22 mouse cellular contexts compared by ENCODE assay signal in genomic region chr4:150880364-150880763, GRCm38 (mm10).
"Had no signal": no experiment of that assay in that cellular context is flagged by ENCODE, and none has a peak within 500 bp of the region (broad histone marks: within the 10 kb centered on the region; RNA-seq: fewer than 3 reads in every experiment).

No protein-coding gene starts in this region.

- H3K4me3 ChIP-seq: layer of hippocampus, adult 2 months; limb, embryonic 10.5 days; limb, embryonic 13.5 days; liver, embryonic 12.5 days; liver, embryonic 15.5 days; lung, embryonic 15.5 days; neural tube, embryonic 13.5 days; stomach, embryonic 15.5 days had no signal

- H3K36me3 ChIP-seq: liver, embryonic 12.5 days; liver, embryonic 15.5 days; lung, embryonic 15.5 days; stomach, embryonic 15.5 days had no signal

- H3K9ac ChIP-seq: limb, embryonic 13.5 days; liver, embryonic 12.5 days; liver, embryonic 15.5 days; lung, embryonic 15.5 days; neural tube, embryonic 13.5 days; stomach, embryonic 15.5 days had no signal

- H3K27ac ChIP-seq: kidney, postnatal 0 days; layer of hippocampus, adult 2 months; limb, embryonic 10.5 days; limb, embryonic 13.5 days; liver, embryonic 12.5 days; liver, embryonic 15.5 days; lung, embryonic 15.5 days; neural tube, embryonic 13.5 days; stomach, embryonic 15.5 days had no signal

- H3K27me3 ChIP-seq: limb, embryonic 13.5 days; liver, embryonic 12.5 days; liver, embryonic 15.5 days; lung, embryonic 15.5 days; neural tube, embryonic 13.5 days; stomach, embryonic 15.5 days had no signal

- DNase-seq: kidney, adult 2 months; kidney, postnatal 25 days; layer of hippocampus, adult 9-11 months; liver; lung, adult 18-20 months; lung, postnatal 10 days; lung, postnatal 36 days; midbrain, embryonic 14.5 days; retina, postnatal 1 day; right cerebral cortex, postnatal 25 days; spleen, adult 18-20 months; thymus, postnatal 25 days had no signal

- ATAC-seq: liver, embryonic 12.5 days had no signal

- H3K4me1 ChIP-seq: limb, embryonic 10.5 days; limb, embryonic 13.5 days; liver, embryonic 12.5 days; liver, embryonic 15.5 days; lung, embryonic 15.5 days; neural tube, embryonic 13.5 days; stomach, embryonic 15.5 days had no signal

- H3K4me2 ChIP-seq: limb, embryonic 13.5 days; liver, embryonic 12.5 days; liver, embryonic 15.5 days; lung, embryonic 15.5 days; midbrain, embryonic 11.5 days; neural tube, embryonic 13.5 days; stomach, embryonic 15.5 days had no signal
